In the genomic region with DNA sequence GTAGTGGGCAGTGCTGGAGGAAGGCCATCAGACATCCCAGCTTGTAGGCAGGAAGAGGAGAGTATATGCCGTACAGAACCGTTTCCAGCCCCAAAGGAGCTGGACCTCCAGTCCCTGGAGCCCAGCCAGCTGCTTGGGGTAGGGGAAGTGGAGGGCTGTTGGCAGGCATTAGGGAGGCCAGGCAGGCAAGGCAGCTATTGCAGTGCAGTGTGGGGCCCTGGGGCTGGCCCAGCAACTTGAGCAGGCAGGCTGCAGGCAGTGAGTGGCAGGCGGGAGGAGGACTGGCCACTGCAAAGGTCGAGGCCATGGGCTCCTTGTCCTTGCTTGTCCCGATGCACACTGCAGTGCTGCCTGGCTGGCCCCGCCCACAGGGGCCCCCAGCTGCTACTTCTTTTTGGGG, we compare ENCODE assay signal across 9 mouse cellular contexts. TPM values are rescaled to one million over a fixed set of nuclear protein-coding genes. Genes with fewer than 3 reads are reported as not detected.
DNase-seq lines count a peak whose midpoint lies in the region; ATAC-seq lines count a peak whose summit lies in the region.
"Had no signal": no experiment of that assay in that cellular context is flagged by ENCODE, and none has a peak within 500 bp of the region (broad histone marks: within the 10 kb centered on the region; RNA-seq: fewer than 3 reads in every experiment).

No protein-coding gene starts in this region.

- H3K9ac ChIP-seq in heart, embryonic 16.5 days (ENCODE audit: low read length): 0 out of 2 replicates have a peak overlapping the region, but pooled peaks have one; percentile 2
- peak overlapping the region; percentile 13; the same call in 1 of the 2 replicates for H3K9ac ChIP-seq in limb, embryonic 13.5 days
- H3K9ac ChIP-seq: liver, embryonic 14.5 days had no signal

- peak overlapping the region; percentile 17; the same call in 1 of the 2 replicates for H3K27ac ChIP-seq in heart, embryonic 16.5 days (ENCODE audit: low read length)
- no peak overlapping the region for H3K27ac ChIP-seq in limb, embryonic 13.5 days
- H3K27ac ChIP-seq: liver, embryonic 14.5 days had no signal

- DNase-seq in embryo, embryonic 10 days (ENCODE audit: low spot score): peak; percentile 28
- no peak for DNase-seq in embryo, embryonic 9.5 days (ENCODE audit: extremely low spot score)
- peak; percentile 37 for DNase-seq in right cerebral cortex, adult 18-20 months
- DNase-seq in right cerebral cortex, postnatal 36 days (ENCODE audit: low spot score in 2 of 2): no peak
- DNase-seq in testis, postnatal 14 days (ENCODE audit: low spot score): peak; percentile 48

- WGBS in heart, embryonic 16.5 days: 15% methylated on average over 6 of the region's 6 CpGs
- 12% methylated on average over 6 of the region's 6 CpGs for WGBS in limb, embryonic 13.5 days

- no peaks in the 10 kb centered on the region for H3K27me3 ChIP-seq in heart, embryonic 16.5 days (ENCODE audit: control insufficient read depth, insufficient read depth, low read length)
- H3K27me3 ChIP-seq in limb, embryonic 13.5 days: no peaks in the 10 kb centered on the region

- H3K4me3 ChIP-seq in heart, embryonic 16.5 days (ENCODE audit: low read length): no peak overlapping the region
- no peak overlapping the region for H3K4me3 ChIP-seq in limb, embryonic 13.5 days

- H3K4me2 ChIP-seq in heart, embryonic 16.5 days (ENCODE audit: low read depth, low read length): no peak overlapping the region
- no peak overlapping the region for H3K4me2 ChIP-seq in limb, embryonic 13.5 days (replicated peaks)

- ATAC-seq in heart, embryonic 16.5 days (replicated peaks; ENCODE audit: extremely low read depth, insufficient read depth, low FRiP score): peak; percentile 71
- ATAC-seq in limb, embryonic 13.5 days (ENCODE audit: low FRiP score, low read depth): no peak; the same call in 1 of the 2 replicates
- ATAC-seq in CD4-positive, CD25-positive, alpha-beta regulatory T cell, adult 4 months: no peak

- H3K4me1 ChIP-seq in heart, embryonic 16.5 days (ENCODE audit: control insufficient read depth, insufficient read depth, low read length): peaks cover 16% of the 10 kb centered on the region
- peaks cover 16% of the 10 kb centered on the region for H3K4me1 ChIP-seq in limb, embryonic 13.5 days

- peaks cover 3% of the 10 kb centered on the region; the same call in 1 of the 2 replicates for H3K36me3 ChIP-seq in heart, embryonic 16.5 days (ENCODE audit: control insufficient read depth, insufficient read depth)
- H3K36me3 ChIP-seq in limb, embryonic 13.5 days: peaks cover 17% of the 10 kb centered on the region

- H3K9me3 ChIP-seq in heart, embryonic 16.5 days (replicated peaks; ENCODE audit: control insufficient read depth, low read length): no peaks in the 10 kb centered on the region
- H3K9me3 ChIP-seq in limb, embryonic 13.5 days: 0 out of 2 replicates have a peak, but pooled peaks cover 4% of the 10 kb centered on the region

RNA-seq across cellular contexts. Expression of gene Plekhg3, which starts 52.1 kb away (rescaled TPM):
- 6.8 and 9.5 TPM in 2 replicates for polyA plus RNA-seq in heart, embryonic 16.5 days (2015; fragmentation: Nextera tagmentation; extraction: Ambion mirVana)
- 5.6 and 7.2 TPM in 2 replicates for polyA plus RNA-seq in limb, embryonic 13.5 days (2015; fragmentation: Nextera tagmentation; extraction: Ambion mirVana)
- 1 to 10 TPM in 1 of 2 experiments, under 1 TPM in 1; 0.91 to 2.2 TPM for polyA plus RNA-seq in CD4-positive, CD25-positive, alpha-beta regulatory T cell, adult 4 months (2017; shearing (Covaris generic))

Comparison
In these comparisons a context has a peak if more than half of its experiments do, and no peak if none do; other contexts are left out.
1. DNase-seq: peak in embryo, embryonic 10 days (single experiment), right cerebral cortex, adult 18-20 months (single experiment) and testis, postnatal 14 days (single experiment); none in embryo, embryonic 9.5 days (single experiment) and right cerebral cortex, postnatal 36 days (0 of 2).